In genomic region chr5:25612036-25612705, GRCm38 (mm10) we compare ENCODE assay signal across 14 mouse cellular contexts.
DNase-seq lines count a peak whose midpoint lies in the region; ATAC-seq and TF ChIP-seq lines count a peak whose summit lies in the region.
"Had no signal": no experiment of that assay in that cellular context is flagged by ENCODE, and none has a peak within 500 bp of the region (broad histone marks: within the 10 kb centered on the region; RNA-seq: fewer than 3 reads in every experiment).

No protein-coding gene starts in this region.

- H3K9me3 ChIP-seq in forebrain, postnatal 0 days (ENCODE audit: low read length), result no peaks in the 10 kb centered on the region
- H3K9me3 ChIP-seq in forebrain, embryonic 13.5 days (replicated peaks), result no peaks in the 10 kb centered on the region
- H3K9me3 ChIP-seq in midbrain, postnatal 0 days (ENCODE audit: low read length), result no peaks in the 10 kb centered on the region
- no peaks in the 10 kb centered on the region for H3K9me3 ChIP-seq in midbrain, embryonic 14.5 days (ENCODE audit: control insufficient read depth, low read length)
- H3K9me3 ChIP-seq: liver, embryonic 13.5 days had no signal

- H3K4me1 ChIP-seq in forebrain, postnatal 0 days (ENCODE audit: insufficient read depth), result no peaks in the 10 kb centered on the region
- H3K4me1 ChIP-seq in forebrain, embryonic 13.5 days, result peaks cover 18% of the 10 kb centered on the region
- H3K4me1 ChIP-seq in midbrain, postnatal 0 days (ENCODE audit: insufficient read depth, low read length), result no peaks in the 10 kb centered on the region
- no peaks in the 10 kb centered on the region for H3K4me1 ChIP-seq in midbrain, embryonic 14.5 days (ENCODE audit: control insufficient read depth, insufficient read depth, low read length)
- H3K4me1 ChIP-seq: liver, embryonic 13.5 days had no signal

- no peak overlapping the region for H3K4me3 ChIP-seq in forebrain, postnatal 0 days (ENCODE audit: low read depth, low read length)
- H3K4me3 ChIP-seq in forebrain, embryonic 13.5 days, result no peak overlapping the region
- no peak overlapping the region for H3K4me3 ChIP-seq in midbrain, postnatal 0 days (ENCODE audit: low read depth, low read length)
- H3K4me3 ChIP-seq in midbrain, embryonic 14.5 days (replicated peaks; ENCODE audit: low read depth, low read length), result no peak overlapping the region
- H3K4me3 ChIP-seq: liver, embryonic 13.5 days had no signal

- no peak overlapping the region for H3K4me2 ChIP-seq in forebrain, postnatal 0 days (ENCODE audit: low read depth)
- no peak overlapping the region for H3K4me2 ChIP-seq in forebrain, embryonic 13.5 days
- no peak overlapping the region for H3K4me2 ChIP-seq in midbrain, postnatal 0 days (ENCODE audit: low read depth, low read length, poor library complexity, severe bottlenecking)
- H3K4me2 ChIP-seq in midbrain, embryonic 14.5 days (ENCODE audit: low read length), result no peak overlapping the region
- H3K4me2 ChIP-seq: liver, embryonic 13.5 days had no signal

- no peak for TF ChIP-seq CTCF in forebrain, postnatal 0 days (IDR thresholded peaks at IDR 0.05; ENCODE audit: low read depth)
- TF ChIP-seq CTCF in midbrain, postnatal 0 days (IDR thresholded peaks at IDR 0.05), result no peak

- H3K27ac ChIP-seq in forebrain, postnatal 0 days (ENCODE audit: low read depth, low read length), result peak overlapping the region; percentile 45; the same call in 1 of the 2 replicates
- no peak overlapping the region; the same call in 1 of the 2 replicates for H3K27ac ChIP-seq in forebrain, embryonic 13.5 days
- H3K27ac ChIP-seq in midbrain, postnatal 0 days (ENCODE audit: low read depth, low read length), result 0 out of 2 replicates have a peak overlapping the region, but pooled peaks have one; percentile 47
- no peak overlapping the region for H3K27ac ChIP-seq in midbrain, embryonic 14.5 days (replicated peaks; ENCODE audit: low read depth, low read length)
- H3K27ac ChIP-seq: liver, embryonic 13.5 days had no signal

- H3K9ac ChIP-seq in forebrain, postnatal 0 days, result no peak overlapping the region
- H3K9ac ChIP-seq in forebrain, embryonic 13.5 days, result no peak overlapping the region
- no peak overlapping the region for H3K9ac ChIP-seq in midbrain, postnatal 0 days (replicated peaks; ENCODE audit: low read length, poor library complexity, severe bottlenecking)
- H3K9ac ChIP-seq in midbrain, embryonic 14.5 days (replicated peaks; ENCODE audit: low read length), result no peak overlapping the region
- H3K9ac ChIP-seq: liver, embryonic 13.5 days had no signal

- peak; percentile 46 for DNase-seq in forebrain, postnatal 0 days
- DNase-seq in midbrain, postnatal 0 days (ENCODE audit: low spot score), result peak; percentile 73
- no peak for DNase-seq in midbrain, embryonic 14.5 days
- peak; percentile 14 to 37 for DNase-seq in layer of hippocampus, postnatal 25 days (ENCODE audit: extremely low spot score in 1 of 2, low spot score in 1 of 2)
- no peak for DNase-seq in lung, postnatal 25 days (ENCODE audit: low spot score)
- no peak for DNase-seq in adipocyte (ENCODE audit: low spot score)
- DNase-seq: adrenal gland, adult 2 months; heart, adult 11 months; kidney, postnatal 14 days; liver, embryonic 13.5 days; lung, postnatal 14 days; thymus, postnatal 25 days had no signal

- H3K27me3 ChIP-seq in forebrain, postnatal 0 days (ENCODE audit: insufficient read depth, low read length), result no peaks in the 10 kb centered on the region
- H3K27me3 ChIP-seq in forebrain, embryonic 13.5 days, result no peaks in the 10 kb centered on the region
- no peaks in the 10 kb centered on the region for H3K27me3 ChIP-seq in midbrain, postnatal 0 days (ENCODE audit: insufficient read depth, low read length)
- H3K27me3 ChIP-seq in midbrain, embryonic 14.5 days (ENCODE audit: control insufficient read depth, insufficient read depth, low read length), result no peaks in the 10 kb centered on the region
- H3K27me3 ChIP-seq: liver, embryonic 13.5 days had no signal

- 45% methylated on average over 9 of the region's 9 CpGs for WGBS in forebrain, postnatal 0 days
- WGBS in forebrain, embryonic 13.5 days, result 71% methylated on average over 9 of the region's 9 CpGs
- 67% methylated on average over 9 of the region's 9 CpGs for WGBS in midbrain, postnatal 0 days
- 81% methylated on average over 9 of the region's 9 CpGs for WGBS in midbrain, embryonic 14.5 days

- H3K36me3 ChIP-seq in forebrain, postnatal 0 days (ENCODE audit: insufficient read depth), result no peaks in the 10 kb centered on the region
- H3K36me3 ChIP-seq in forebrain, embryonic 13.5 days (ENCODE audit: poor library complexity, severe bottlenecking), result no peaks in the 10 kb centered on the region
- no peaks in the 10 kb centered on the region for H3K36me3 ChIP-seq in midbrain, postnatal 0 days (ENCODE audit: insufficient read depth, low read length)
- H3K36me3 ChIP-seq in midbrain, embryonic 14.5 days (ENCODE audit: control insufficient read depth, insufficient read depth, low read length), result no peaks in the 10 kb centered on the region
- H3K36me3 ChIP-seq: liver, embryonic 13.5 days had no signal

- peak; percentile 17; the same call in 1 of the 2 replicates for ATAC-seq in forebrain, postnatal 0 days
- no peak for ATAC-seq in forebrain, embryonic 13.5 days
- ATAC-seq in midbrain, postnatal 0 days (ENCODE audit: low FRiP score), result peak; percentile 57; the same call in 1 of the 2 replicates
- no peak for ATAC-seq in midbrain, embryonic 14.5 days (ENCODE audit: low FRiP score, low TSS enrichment)
- ATAC-seq: intestine, embryonic 16.5 days had no signal

Comparison
In these comparisons a context has a peak if more than half of its experiments do, and no peak if none do; other contexts are left out.
1. ATAC-seq: peak in forebrain, postnatal 0 days (single experiment) and midbrain, postnatal 0 days (single experiment); none in forebrain, embryonic 13.5 days (single experiment) and midbrain, embryonic 14.5 days (single experiment).
2. DNase-seq: peak in forebrain, postnatal 0 days (single experiment), midbrain, postnatal 0 days (single experiment) and layer of hippocampus, postnatal 25 days (2 of 2); none in midbrain, embryonic 14.5 days (single experiment), lung, postnatal 25 days (single experiment) and adipocyte (single experiment).
3. H3K27ac ChIP-seq: peak in forebrain, postnatal 0 days (single experiment) and midbrain, postnatal 0 days (single experiment); none in forebrain, embryonic 13.5 days (single experiment) and midbrain, embryonic 14.5 days (single experiment).